Mouse (Mus musculus) hindlimb bud, embryonic 11.5 days (tissue): Measurements from ENCODE around the gene Scamp2.

Experiments used
- DNase-seq: peaks from one replicate; pipeline ENCODE4 v3.0.0-alpha.2; 2012; ENCODE audit warnings: low read depth, low spot score; ENCODE audit errors: extremely low spot score

The Scamp2 gene

DNA sequence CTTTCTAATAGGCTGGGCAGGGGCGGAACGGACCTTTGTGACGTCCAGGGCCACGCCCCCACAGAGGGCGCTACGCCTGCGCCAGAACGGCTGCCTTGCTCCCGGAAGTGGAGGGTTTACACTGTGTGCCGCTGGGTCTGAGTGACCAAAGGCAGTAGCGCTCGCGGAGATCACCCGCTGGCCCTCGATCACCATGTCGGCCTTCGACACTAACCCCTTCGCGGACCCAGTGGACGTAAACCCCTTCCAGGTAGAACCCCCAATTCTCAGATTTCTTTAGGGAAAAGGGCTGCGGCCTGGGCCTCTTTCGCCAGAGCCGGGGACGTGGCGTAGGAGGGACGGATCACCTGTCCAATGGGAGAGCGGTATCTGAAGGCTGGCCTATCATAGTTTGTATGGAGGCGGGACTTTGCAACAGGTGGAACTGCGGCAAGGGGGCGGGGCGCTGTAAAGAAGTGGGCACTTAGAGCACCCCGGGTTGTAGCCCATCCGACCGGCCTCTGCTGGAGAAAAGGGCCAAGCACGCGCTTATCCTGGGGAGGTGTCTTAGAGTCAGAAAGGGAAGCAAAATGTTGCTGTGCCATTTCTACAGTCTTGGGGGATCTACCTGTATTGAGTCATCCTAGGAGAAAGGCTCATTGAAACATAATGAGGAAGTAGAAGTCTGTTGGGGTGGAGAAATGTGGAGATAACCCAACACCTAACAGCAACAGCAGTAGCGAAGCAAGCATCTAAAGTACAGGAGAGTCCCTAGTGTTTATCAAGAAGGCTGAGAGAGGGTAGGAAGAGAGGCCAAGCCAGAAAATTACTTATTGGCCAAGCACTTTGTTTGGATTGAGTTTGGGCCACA, at the start of gene Scamp2:
Gene Scamp2, plus strand, starts transcription at position 83 of the 850 bp plus-strand sequence.
- DNase-seq: peak; percentile 90

DNA sequence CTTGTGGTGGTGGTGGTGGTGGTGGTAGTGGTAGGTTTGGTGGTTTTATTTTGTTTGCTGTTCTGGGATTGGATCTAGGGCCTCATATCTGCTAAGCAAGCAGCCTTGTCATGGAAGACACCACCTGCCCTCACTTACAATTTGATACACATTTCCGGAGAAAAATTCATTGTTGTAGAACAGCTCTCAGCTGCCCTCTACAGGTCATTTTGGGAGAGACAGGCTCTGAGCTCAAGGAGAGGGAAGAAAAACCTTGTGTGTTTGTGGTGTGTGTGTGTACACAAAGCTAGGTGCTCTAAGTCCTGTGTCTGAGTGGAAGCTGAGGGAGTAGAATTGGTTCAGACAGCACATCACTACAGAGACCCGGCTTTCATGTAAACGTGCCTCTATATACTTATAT, 43.6 kb upstream of the Scamp2 start:
- DNase-seq: no peak

DNA sequence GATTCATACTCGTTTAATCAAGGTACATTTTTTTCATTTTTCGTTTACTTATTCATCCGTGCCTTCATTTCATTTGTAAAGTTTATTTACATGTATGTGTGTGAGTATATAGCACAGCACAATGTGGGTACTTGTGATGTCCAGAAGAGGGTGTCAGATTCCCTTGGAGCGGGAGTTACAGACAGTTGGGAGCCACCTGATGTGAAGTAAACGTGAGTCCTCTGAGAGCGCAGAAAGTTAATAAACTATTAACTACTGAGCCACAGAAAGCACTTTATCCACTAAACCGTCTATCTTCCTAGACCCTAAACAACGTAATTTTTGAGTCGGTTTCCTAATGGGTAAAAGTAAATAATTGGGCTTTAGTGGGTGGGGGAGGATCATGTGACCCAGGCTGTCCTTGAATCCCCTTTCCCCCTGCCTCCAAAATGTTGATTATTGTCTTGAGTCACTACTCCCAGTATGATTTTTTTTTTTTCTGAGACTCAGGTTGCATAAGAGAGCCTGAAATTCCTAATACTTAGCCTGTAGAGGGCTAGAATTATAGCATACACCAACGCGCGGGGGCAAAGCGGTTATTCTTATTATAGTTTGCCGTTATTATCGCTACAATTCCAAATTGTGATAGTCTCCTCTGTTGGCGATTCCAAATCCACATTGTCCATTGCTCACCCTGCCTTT, 40.2 kb upstream of the Scamp2 start:
- no peak for DNase-seq

DNA sequence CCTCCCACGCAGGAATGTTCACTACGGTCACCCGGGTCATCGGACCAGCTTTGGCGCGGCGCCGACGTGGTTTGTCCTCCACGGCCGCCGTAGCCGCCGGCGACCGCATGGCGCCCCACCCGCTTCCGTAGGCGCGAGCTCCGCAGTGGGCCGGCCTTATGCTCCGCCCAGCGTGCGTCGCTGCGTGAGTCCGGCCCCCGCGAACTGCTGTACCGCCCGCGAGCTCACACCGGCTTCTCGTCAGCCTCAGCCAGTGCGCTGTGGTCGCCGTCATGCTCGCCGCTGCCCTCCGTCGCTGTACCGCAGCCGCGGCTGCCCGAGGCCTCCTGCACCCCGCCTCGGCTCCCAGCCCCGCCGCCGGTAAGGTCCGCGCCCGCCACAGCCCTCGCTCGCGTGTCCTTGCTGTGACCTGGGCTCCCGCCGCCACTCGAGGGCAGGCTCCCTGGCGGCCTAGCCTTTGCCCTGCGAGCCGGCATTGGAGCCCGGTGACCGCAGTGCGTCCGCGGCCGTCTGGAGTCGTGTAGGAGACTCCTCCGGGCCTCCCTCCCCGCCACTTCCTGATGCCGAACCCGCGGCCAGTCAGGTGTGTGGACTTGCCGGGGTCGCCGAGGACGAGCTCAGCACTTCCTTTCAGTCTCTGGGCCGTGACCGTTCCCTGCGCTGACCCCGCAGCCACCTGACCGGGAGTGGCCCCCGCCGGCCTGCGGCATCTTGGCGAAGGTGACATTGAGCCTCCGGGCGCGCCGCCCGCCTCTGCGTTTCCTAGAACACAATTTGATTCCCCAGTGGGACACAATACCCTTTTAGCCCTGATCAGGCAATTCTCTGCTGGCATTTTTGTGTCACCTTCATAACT, 39.5 kb upstream of the Scamp2 start, which contains the start of gene Cox5a:
Gene Cox5a, plus strand, starts transcription at position 219 of the 856 bp plus-strand sequence.
- DNase-seq: no peak

DNA sequence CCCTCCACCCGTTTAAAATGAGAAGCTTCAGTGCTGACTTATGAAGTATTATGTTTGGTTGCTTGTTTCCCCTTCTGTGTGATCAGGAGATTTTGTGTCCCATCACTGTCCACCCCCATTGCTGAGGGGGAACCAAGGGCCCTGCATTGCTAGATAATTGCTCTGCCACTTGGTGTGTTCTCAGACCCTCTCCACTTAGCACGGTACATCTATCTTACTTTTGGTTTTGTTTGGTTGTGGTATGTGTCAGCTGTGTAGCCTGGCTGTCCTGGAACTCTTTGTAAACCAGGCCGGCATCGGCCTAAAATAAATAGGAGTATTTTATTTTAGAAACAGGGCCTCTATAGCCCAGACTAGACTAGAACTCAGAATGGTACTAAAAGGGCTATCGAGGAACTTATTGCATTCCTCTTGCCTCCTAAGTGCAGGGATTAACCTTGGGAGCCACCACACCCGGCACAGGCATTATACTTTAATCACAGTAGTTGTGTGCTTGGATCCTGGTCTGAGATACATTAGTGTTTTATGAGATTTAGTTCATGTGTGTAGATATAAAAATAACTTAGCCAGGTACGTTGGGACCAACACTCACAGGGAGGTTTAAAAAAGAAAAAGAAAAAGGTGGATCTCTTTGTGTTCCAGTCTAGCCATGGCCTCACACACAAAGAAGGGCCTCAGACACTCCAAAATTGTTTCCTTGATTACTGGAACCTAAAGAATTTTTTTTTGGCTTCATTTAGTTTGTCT, 38.5 kb upstream of the Scamp2 start:
- DNase-seq: no peak

DNA sequence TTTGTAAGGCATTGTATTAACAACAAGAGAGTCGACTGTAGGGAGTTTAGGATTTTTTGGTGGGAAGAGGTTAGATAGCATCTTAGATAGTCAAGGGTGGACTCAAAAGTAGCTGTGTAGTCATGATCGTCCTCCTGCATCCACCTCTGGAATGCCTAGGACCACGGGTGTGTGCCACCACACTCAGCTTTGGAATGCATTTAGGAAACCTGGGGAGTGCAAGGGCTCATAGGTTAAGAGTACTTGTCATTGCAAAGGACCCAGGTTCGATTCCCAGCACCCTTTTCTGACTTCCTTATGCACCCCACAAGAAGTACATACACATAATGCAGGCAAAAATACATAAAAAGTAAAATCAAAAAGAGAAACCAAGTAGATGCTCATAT, 37.9 kb upstream of the Scamp2 start:
- no peak for DNase-seq

DNA sequence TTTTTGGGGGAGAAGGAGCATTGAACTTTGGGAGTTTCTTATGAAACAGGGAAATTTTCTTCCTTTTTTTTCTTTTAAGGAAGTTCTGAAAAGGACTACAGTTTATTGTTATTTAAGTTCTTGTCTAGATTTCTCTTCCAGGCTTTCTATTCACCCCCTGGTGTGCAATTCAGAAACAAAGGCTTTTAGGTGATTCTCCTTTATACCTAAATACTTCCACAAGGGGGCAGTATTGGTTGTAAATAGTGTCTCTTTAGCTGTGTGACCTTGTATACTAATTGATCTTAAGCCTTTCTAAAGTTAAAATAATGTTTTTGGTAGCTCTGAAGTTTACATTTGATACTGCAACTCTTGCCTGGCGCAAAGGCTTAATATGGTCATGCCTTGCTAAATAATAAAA, 37.0 kb upstream of the Scamp2 start:
- DNase-seq: no peak

DNA sequence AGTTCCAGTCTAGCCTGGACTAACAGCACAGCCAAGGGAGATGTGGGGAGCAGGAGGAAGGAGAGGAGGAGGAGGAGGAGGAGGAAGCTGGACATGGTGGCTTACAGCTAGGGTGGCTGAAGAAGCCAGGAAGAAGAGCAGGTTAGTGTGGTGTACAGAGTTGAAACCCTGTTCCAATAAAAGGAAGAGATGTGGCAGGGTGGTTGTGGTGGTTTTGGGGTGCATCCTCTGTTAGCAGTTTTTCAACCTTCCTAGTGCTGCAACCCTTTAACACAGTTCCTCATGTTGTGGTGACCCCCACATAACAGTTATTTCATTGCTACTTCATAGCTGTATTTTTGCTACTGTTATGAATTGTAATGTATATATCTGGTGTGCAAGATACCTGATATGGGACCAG, 36.3 kb upstream of the Scamp2 start:
- DNase-seq: no peak

DNA sequence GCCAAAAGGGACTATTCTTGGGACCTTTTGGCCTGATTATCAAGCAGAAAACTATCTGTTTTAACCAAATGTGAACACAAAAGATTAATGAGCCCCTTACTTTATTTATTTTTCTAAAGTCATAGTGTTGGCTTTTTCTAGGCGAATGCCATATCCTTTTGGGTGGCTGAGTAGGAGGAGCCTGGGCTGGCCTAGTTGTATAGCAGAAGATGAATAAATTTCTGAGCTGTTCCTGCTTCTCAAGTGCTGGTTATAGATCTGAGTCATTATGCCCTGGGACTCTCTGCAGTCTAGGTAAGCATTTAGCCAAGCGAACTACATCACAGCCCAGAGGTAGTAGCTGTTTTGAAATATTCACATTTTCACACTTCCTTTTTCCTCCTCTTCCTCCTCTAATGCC, 35.2 kb upstream of the Scamp2 start:
- no peak for DNase-seq

DNA sequence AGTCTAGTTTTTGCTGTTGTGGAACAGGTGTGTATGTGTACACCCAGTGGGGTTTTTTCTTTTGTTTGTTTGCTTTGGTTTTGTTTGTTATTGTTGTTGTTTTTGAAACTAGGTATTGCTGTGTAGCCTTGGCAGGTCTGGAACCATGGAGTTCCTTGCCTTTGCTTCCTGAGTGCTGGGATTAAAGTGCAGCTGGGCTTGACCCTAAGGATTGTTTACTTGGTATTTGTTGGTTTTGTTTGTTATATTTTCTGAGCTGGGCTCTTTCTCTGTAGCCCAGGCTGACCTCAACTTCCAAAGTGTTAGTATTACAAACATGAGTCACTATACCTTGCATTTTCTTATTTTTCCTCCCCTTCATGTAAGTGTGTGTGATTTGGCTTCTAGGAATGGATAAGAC, 34.3 kb upstream of the Scamp2 start:
- no peak for DNase-seq

DNA sequence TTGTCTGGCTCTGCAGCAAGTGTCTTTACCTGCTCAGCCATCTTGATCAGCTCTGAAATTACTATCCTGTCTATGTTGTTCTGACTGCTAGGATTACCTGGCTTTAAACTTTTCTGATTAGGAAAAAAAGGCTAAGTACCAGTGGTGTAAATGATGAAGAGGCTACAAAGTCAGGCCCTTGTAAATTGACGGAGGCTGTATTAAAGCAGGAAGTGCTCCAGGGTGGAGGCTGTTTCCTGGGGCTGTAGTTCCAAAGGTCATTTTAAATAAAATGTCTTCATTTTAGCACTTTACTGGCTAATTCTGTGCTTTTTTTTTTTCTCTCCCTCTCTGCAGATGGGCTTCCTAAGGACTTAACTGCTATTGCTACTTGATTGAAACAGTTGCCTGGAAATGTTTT, 28.8 kb upstream of the Scamp2 start:
- DNase-seq: no peak

DNA sequence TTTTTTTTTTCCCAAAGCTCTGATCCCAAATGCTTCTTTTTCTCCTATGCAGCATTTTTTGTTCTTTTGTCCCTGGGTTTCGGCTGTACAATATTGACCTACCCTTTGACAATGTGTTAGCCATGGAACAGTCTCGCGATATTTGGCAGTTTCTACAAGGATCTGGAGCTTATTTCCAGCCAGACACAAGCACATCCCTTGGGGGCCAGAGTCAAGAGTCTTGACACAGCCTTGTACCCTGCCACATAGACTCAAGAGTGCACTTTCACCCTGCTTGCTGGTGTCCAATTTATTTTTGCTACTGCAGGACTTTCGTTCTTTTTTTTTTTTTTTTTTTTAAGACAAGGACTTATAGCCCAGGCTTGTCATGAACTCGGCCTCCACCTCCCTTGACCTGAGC, 24.4 kb upstream of the Scamp2 start:
- no peak for DNase-seq

DNA sequence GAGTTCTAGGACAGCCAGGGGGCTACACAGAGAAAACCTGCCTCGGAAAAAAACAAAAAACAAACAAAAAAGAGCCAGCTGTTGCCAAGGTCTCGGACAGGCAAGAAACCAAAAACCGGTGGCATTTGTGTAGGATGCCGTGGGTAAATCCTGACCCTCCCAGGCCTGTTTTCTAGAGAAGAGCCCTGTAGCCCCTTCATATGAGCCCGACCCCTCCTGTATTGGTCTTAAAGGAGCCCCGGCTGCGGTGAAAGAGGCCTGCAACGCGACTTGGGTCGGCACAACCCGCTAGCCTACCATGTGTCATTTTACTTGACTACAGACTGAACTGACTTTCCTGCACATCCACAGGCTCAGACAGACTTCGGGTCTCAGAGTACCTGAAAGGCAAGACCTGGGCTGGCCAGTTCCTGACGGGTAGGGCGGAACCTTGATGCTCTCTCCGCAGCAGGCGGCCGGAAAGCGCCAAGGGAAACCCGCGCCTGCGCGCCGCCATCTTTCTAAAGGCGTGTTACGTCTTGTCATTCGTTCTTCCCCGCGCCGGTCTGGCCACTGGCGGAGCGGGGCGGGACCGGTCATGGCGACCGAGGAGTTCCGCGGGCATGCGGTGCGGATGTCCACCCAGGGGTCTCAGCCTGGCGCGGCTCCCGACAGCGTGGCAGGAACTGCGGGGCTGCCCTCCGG, 23.6 kb upstream of the Scamp2 start, which contains the start of gene Fam219b:
Gene Fam219b, plus strand, starts transcription at position 485 of the 684 bp plus-strand sequence.
- no peak for DNase-seq

DNA sequence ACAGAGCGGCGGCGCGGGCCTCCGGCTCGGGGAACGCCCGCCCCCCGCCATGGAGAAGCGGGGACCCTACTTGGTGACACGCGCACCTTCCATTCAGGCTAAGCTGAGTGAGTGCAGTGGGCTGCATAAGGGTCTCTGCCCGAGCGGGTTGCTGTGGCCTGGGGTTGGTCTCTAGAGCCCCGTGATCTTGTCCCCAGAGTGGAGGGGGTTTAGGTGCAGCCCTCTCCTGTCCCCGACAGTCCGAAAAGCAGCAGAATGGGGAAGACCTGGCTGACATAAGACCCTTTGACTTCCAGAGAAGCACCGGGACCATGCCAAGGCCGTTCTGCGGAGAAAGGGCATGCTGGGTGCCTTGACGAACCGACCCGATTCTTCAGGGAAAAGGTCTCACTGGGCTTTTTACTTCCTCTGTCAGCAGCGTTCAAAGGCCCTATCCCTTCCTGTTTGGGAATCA, 23.0 kb upstream of the Scamp2 start:
- no peak for DNase-seq

DNA sequence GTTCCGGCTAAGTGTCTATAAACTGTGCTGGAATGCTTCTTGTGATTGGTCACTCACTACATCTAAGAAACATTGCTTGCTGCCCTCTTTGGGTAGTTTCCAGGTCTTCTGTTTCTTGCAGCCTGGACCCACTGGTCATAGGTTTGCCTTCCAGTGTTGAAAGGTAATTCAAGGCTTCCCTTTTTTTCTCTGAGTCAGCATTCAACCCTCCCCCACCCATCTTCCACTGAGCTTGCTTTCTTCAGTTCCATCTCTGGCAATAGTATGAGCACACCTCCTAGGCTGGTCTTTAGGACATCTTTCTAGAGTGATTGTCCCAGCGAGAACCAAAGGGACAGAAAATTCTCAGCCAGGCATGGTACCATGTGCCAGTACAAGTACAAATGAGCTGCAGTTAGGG, 21.2 kb upstream of the Scamp2 start:
- no peak for DNase-seq

DNA sequence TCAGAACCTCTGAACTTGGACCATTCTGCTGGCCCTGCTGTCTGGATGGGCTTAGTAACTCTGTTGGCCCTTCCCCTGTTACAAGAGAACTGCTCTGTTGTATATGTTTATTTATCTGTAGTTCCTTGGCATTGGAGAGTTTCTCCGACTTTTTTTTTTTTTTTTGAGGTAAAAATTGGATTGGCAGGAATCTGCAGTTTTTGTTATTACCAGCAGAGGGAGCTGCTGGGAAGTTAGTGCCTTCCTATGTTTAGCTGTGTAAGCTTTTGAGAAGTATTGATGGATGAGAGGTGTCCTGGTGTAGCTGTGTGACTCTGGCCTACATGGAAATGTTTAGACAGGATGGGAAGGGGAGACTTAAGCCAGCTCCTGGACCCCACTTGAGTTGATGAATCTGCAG, 19.4 kb upstream of the Scamp2 start:
- DNase-seq: no peak

DNA sequence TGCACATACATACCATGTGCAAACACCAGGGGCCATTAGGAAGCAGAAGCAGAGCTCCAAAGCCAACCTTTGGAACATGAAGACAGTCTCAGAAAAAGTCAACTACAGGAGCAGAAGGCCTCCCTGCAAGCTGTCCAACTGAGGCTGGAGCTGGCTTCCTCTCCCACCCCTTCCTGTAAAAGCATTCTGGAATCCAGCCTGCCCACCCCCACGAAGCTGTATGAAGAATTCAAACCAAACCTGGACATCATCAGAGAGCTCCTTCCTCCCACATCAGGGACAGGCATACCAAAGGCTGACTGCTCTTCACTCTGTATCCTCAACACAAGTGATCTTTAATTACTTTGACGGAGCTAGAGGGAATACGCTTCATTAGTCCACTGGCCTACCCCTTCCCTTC, 16.8 kb upstream of the Scamp2 start:
- DNase-seq: no peak

DNA sequence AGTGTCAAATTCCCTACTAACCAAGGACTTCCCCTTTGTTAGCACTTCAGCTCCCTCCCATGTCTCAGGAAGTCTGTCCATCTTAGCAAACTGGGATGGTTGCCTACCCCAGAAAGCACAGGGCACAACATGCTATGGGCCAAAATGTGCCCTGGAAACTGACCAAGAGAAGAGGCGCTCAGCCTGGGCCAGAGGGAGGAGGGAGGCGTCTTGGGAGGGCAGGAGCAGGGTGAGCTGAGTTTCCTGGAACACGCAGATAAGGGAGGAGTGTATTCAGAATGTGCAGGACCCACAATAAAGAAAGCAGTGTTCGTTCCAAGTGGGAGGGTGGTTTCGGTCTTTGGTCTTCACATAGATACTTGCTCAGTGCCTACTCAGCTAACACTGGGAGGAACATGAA, 13.5 kb upstream of the Scamp2 start:
- no peak for DNase-seq

DNA sequence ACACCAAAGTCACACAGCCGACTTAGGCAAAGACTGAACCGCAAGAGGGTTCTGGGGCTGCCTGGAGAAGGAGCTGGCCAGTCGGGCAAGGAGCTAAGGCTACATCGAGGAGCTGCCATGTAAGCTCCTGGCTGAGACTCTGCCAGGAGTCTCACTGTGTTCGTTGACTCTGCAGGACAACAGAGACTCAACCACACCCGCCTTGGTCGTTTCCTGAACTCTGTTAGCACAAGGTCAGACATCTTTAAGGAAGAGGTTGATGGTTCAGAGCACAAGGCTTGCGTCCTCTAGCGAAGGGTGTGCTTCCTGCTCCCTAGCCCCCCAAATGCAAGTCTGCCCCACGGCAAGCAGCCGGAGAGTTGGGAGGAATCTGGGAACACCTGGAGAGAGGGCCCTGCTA, 12.9 kb upstream of the Scamp2 start:
- DNase-seq: no peak

DNA sequence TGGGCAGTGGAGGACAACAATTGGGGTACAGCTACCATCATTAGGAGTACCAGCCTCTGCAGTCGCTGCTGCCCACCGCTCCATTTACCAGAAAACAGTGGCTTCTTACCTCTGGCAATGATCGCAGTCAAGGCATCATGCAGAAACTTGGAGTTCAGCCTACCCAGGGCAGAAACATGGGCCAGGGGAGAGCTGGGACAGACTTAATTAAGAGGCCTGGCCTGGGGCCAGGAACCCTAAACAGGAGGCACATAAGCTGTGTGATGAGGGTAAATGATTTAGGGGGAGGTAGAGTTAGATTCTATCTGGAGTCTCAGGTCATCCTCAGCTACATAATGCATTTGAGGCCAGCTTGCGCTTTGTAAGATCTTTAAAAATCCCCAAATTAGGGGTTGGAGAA, 11.6 kb upstream of the Scamp2 start:
- no peak for DNase-seq
